Mouse (Mus musculus): ENCODE data around the gene Bcar3. TPM values are rescaled to one million over a fixed set of nuclear protein-coding genes. Genes with fewer than 3 reads are reported as not detected.

Bcar3 gene
- polyA plus RNA-seq, 1 experiment from 2014 or later, result 2.8 TPM

GRCm38 (mm10) chr3:122333493-122333892, 39.6 kb downstream of the Bcar3 start:
- 29% methylated on average over 4 of the region's 4 CpGs for WGBS
- H3K9me3 ChIP-seq (ENCODE audit: control insufficient read depth, low read length), result no peaks in the 10 kb centered on the region
- H3K4me1 ChIP-seq (ENCODE audit: control insufficient read depth in 2 of 2, insufficient read depth in 2 of 2, low read length in 2 of 2), result peaks cover 7 to 8% of the 10 kb centered on the region in 2 experiments; a peak in 3 of 4 replicates
- no peak for ATAC-seq (ENCODE audit: insufficient number of reproducible peaks, insufficient read depth, low FRiP score, low read depth)
- no peak overlapping the region for H3K4me3 ChIP-seq (ENCODE audit: control insufficient read depth in 1 of 2, insufficient read depth in 1 of 2, low read depth in 1 of 2, low read length in 2 of 2)
- H3K4me2 ChIP-seq (ENCODE audit: low read length), result no peak overlapping the region
- H3K27ac ChIP-seq (replicated peaks in 1 of 2; ENCODE audit: control insufficient read depth in 1 of 2, insufficient read depth in 1 of 2, low read depth in 2 of 2, low read length in 2 of 2), result no peak overlapping the region
- H3K36me3 ChIP-seq (ENCODE audit: control insufficient read depth, insufficient read depth, low read length), result no peaks in the 10 kb centered on the region
- peaks cover 57% of the 10 kb centered on the region for H3K27me3 ChIP-seq (ENCODE audit: control insufficient read depth, insufficient read depth, low read length)
- H3K9ac ChIP-seq (ENCODE audit: low read length), result no peak overlapping the region

DNA sequence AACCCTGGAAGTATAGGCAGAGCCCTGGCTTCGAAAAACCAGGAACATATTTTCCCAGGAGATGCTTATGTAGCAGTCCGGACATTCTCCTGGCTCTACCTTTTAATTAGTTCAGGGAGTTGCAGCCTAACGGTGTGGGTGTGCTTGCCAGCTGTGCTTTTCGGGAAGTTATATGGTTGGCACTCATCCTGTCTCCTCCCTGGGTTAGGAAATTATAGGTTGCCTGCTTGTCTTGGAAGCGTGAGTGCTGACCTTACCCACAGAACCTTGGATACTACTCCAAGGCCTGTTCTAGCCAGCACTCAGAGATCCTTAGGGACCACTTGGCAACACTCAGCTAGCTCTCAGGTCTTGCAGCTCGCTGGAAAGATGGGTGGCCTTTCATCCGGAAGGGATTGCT, 40.0 kb downstream of the Bcar3 start:
- H3K36me3 ChIP-seq (ENCODE audit: control insufficient read depth, insufficient read depth, low read length), result no peaks in the 10 kb centered on the region
- no peak for ATAC-seq (ENCODE audit: insufficient number of reproducible peaks, insufficient read depth, low FRiP score, low read depth)
- H3K4me2 ChIP-seq (ENCODE audit: low read length), result no peak overlapping the region
- H3K4me1 ChIP-seq (ENCODE audit: control insufficient read depth in 2 of 2, insufficient read depth in 2 of 2, low read length in 2 of 2), result peaks cover 7 to 8% of the 10 kb centered on the region in 2 experiments; a peak in 3 of 4 replicates
- WGBS, result 61% methylated on average over 7 of the region's 7 CpGs
- H3K27ac ChIP-seq (replicated peaks in 1 of 2; ENCODE audit: control insufficient read depth in 1 of 2, insufficient read depth in 1 of 2, low read depth in 2 of 2, low read length in 2 of 2), result no peak overlapping the region
- no peak overlapping the region for H3K9ac ChIP-seq (ENCODE audit: low read length)
- peaks cover 61% of the 10 kb centered on the region for H3K27me3 ChIP-seq (ENCODE audit: control insufficient read depth, insufficient read depth, low read length)
- no peaks in the 10 kb centered on the region for H3K9me3 ChIP-seq (ENCODE audit: control insufficient read depth, low read length)
- no peak overlapping the region for H3K4me3 ChIP-seq (ENCODE audit: control insufficient read depth in 1 of 2, insufficient read depth in 1 of 2, low read depth in 1 of 2, low read length in 2 of 2)

- H3K9me3 ChIP-seq (ENCODE audit: control insufficient read depth, low read length), result no peaks in the 10 kb centered on the region
- H3K4me3 ChIP-seq (ENCODE audit: control insufficient read depth in 1 of 2, insufficient read depth in 1 of 2, low read depth in 1 of 2, low read length in 2 of 2), result no peak overlapping the region
- H3K27me3 ChIP-seq (ENCODE audit: control insufficient read depth, insufficient read depth, low read length), result peaks cover 58% of the 10 kb centered on the region
- peaks cover 7 to 8% of the 10 kb centered on the region in 2 experiments; a peak in 3 of 4 replicates for H3K4me1 ChIP-seq (ENCODE audit: control insufficient read depth in 2 of 2, insufficient read depth in 2 of 2, low read length in 2 of 2)
- no peak overlapping the region for H3K4me2 ChIP-seq (ENCODE audit: low read length)
- no peak overlapping the region for H3K9ac ChIP-seq (ENCODE audit: low read length)
- no peaks in the 10 kb centered on the region for H3K36me3 ChIP-seq (ENCODE audit: control insufficient read depth, insufficient read depth, low read length)
- 37% methylated on average over 7 of the region's 7 CpGs for WGBS
- no peak overlapping the region for H3K27ac ChIP-seq (replicated peaks in 1 of 2; ENCODE audit: control insufficient read depth in 1 of 2, insufficient read depth in 1 of 2, low read depth in 2 of 2, low read length in 2 of 2)
- ATAC-seq (ENCODE audit: insufficient number of reproducible peaks, insufficient read depth, low FRiP score, low read depth), result no peak
Observed at GRCm38 (mm10) chr3:122334375-122334774, 40.4 kb downstream of the Bcar3 start.

DNA sequence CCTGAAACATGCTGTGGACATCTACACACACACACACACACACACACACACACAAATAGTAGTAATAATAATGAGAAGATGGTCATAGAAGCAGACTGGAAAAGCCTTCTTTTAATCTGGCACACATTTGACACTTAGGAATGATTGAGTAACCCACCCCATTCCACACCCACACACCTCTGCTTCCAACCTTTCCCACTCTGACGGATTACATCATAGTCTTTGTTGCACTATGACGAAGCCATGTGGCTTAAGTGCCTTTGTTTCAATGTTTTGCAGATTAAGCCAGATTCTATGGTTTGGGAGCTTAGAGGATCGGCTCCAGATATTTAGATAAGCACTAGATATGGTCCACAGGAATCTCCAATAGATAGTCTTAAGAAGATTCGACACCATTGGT, 42.1 kb downstream of the Bcar3 start:
- Histone ChIP-seq H3K4me3 (ENCODE audit: control insufficient read depth in 1 of 2, insufficient read depth in 1 of 2, low read depth in 1 of 2, low read length in 2 of 2) (no peak overlapping the region), H3K4me1 (ENCODE audit: control insufficient read depth in 2 of 2, insufficient read depth in 2 of 2, low read length in 2 of 2) (peaks cover 5 to 10% of the 10 kb centered on the region in 2 experiments; a peak in 3 of 4 replicates), H3K27ac (replicated peaks in 1 of 2; ENCODE audit: control insufficient read depth in 1 of 2, insufficient read depth in 1 of 2, low read depth in 2 of 2, low read length in 2 of 2) (no peak overlapping the region), H3K36me3 (ENCODE audit: control insufficient read depth, insufficient read depth, low read length) (no peaks in the 10 kb centered on the region), H3K27me3 (ENCODE audit: control insufficient read depth, insufficient read depth, low read length) (peaks cover 46% of the 10 kb centered on the region), H3K4me2 (ENCODE audit: low read length) (no peak overlapping the region), H3K9me3 (ENCODE audit: control insufficient read depth, low read length) (no peaks in the 10 kb centered on the region), H3K9ac (ENCODE audit: low read length) (no peak overlapping the region)
- 79% methylated on average over 4 of the region's 4 CpGs for WGBS
- no peak for ATAC-seq (ENCODE audit: insufficient number of reproducible peaks, insufficient read depth, low FRiP score, low read depth)

DNA sequence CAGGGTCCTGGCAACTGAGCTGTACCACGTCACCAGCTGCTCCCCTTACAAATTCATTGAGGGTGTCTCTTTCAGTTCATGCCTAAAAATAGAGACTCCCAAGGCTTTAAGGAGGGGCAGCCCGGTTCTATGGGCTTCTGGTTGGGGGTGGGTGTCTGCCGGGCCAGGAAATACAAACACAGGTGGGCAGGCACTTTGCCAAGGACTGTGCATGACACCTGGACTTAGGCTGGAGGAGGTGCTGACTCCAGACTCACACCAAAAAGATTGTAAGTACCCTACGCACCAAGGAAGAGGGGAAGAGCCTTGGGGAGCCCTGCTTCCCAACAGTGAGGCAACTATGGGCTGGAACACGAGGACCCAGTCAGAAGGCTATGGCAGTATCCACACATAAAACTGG, 44.1 kb downstream of the Bcar3 start:
- H3K27me3 ChIP-seq (ENCODE audit: control insufficient read depth, insufficient read depth, low read length), result peaks cover 42% of the 10 kb centered on the region
- H3K9me3 ChIP-seq (ENCODE audit: control insufficient read depth, low read length), result no peaks in the 10 kb centered on the region
- H3K4me1 ChIP-seq (ENCODE audit: control insufficient read depth in 2 of 2, insufficient read depth in 2 of 2, low read length in 2 of 2), result peaks cover 5 to 10% of the 10 kb centered on the region in 2 experiments; a peak in 3 of 4 replicates
- no peaks in the 10 kb centered on the region for H3K36me3 ChIP-seq (ENCODE audit: control insufficient read depth, insufficient read depth, low read length)
- WGBS, result 53% methylated on average over 5 of the region's 5 CpGs
- no peak overlapping the region for H3K27ac ChIP-seq (replicated peaks in 1 of 2; ENCODE audit: control insufficient read depth in 1 of 2, insufficient read depth in 1 of 2, low read depth in 2 of 2, low read length in 2 of 2)
- H3K4me3 ChIP-seq (ENCODE audit: control insufficient read depth in 1 of 2, insufficient read depth in 1 of 2, low read depth in 1 of 2, low read length in 2 of 2), result no peak overlapping the region
- H3K4me2 ChIP-seq (ENCODE audit: low read length), result no peak overlapping the region
- no peak overlapping the region for H3K9ac ChIP-seq (ENCODE audit: low read length)
- ATAC-seq (ENCODE audit: insufficient number of reproducible peaks, insufficient read depth, low FRiP score, low read depth), result no peak

DNA sequence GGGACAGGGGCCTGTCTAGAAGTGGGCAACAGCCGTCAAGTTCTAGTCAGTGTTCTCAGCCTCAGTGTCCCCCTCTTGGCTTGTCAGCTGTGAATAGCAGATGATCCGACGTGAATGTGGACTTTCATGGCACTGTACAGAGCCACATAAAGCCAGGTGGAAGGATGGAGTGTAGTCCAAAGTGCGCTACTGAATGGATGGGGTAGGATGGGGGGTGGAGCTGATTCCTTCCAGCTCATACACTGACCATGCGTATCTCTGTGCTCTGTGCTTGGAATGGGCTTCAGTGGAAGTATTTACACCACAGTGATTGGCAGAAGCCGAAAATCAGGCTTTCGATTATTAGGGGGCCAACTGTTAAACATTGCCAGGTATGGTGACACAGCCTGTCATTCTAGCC, 45.0 kb downstream of the Bcar3 start:
- no peak overlapping the region for H3K9ac ChIP-seq (ENCODE audit: low read length)
- WGBS, result 87% methylated on average over 7 of the region's 7 CpGs
- H3K36me3 ChIP-seq (ENCODE audit: control insufficient read depth, insufficient read depth, low read length), result no peaks in the 10 kb centered on the region
- no peak overlapping the region for H3K4me2 ChIP-seq (ENCODE audit: low read length)
- no peak overlapping the region for H3K4me3 ChIP-seq (ENCODE audit: control insufficient read depth in 1 of 2, insufficient read depth in 1 of 2, low read depth in 1 of 2, low read length in 2 of 2)
- peaks cover 35% of the 10 kb centered on the region for H3K27me3 ChIP-seq (ENCODE audit: control insufficient read depth, insufficient read depth, low read length)
- no peak overlapping the region for H3K27ac ChIP-seq (replicated peaks in 1 of 2; ENCODE audit: control insufficient read depth in 1 of 2, insufficient read depth in 1 of 2, low read depth in 2 of 2, low read length in 2 of 2)
- no peak for ATAC-seq (ENCODE audit: insufficient number of reproducible peaks, insufficient read depth, low FRiP score, low read depth)
- no peaks in the 10 kb centered on the region for H3K9me3 ChIP-seq (ENCODE audit: control insufficient read depth, low read length)
- H3K4me1 ChIP-seq (ENCODE audit: control insufficient read depth in 2 of 2, insufficient read depth in 2 of 2, low read length in 2 of 2), result peaks cover 5 to 8% of the 10 kb centered on the region in 2 experiments; a peak in 3 of 4 replicates

GRCm38 (mm10) chr3:122340135-122341068, 46.5 kb downstream of the Bcar3 start:
- Histone ChIP-seq H3K4me2 (ENCODE audit: low read length) (no peak overlapping the region), H3K27ac (replicated peaks in 1 of 2; ENCODE audit: control insufficient read depth in 1 of 2, insufficient read depth in 1 of 2, low read depth in 2 of 2, low read length in 2 of 2) (no peak overlapping the region), H3K36me3 (ENCODE audit: control insufficient read depth, insufficient read depth, low read length) (no peaks in the 10 kb centered on the region), H3K4me3 (ENCODE audit: control insufficient read depth in 1 of 2, insufficient read depth in 1 of 2, low read depth in 1 of 2, low read length in 2 of 2) (no peak overlapping the region), H3K27me3 (ENCODE audit: control insufficient read depth, insufficient read depth, low read length) (peaks cover 29% of the 10 kb centered on the region), H3K9me3 (ENCODE audit: control insufficient read depth, low read length) (no peaks in the 10 kb centered on the region), H3K4me1 (ENCODE audit: control insufficient read depth in 2 of 2, insufficient read depth in 2 of 2, low read length in 2 of 2) (peaks cover 0 to 2% of the 10 kb centered on the region in 2 experiments; a peak in 1 of 4 replicates), H3K9ac (ENCODE audit: low read length) (no peak overlapping the region)
- WGBS, result 56% methylated on average over 13 of the region's 13 CpGs
- ATAC-seq (ENCODE audit: insufficient number of reproducible peaks, insufficient read depth, low FRiP score, low read depth), result no peak

Data from heart, embryonic 14.5 days (tissue).